Mouse (Mus musculus): Measurements from ENCODE around the gene Tma7. TPM values are rescaled to one million over a fixed set of nuclear protein-coding genes. Genes with fewer than 3 reads are reported as not detected.

Gene Tma7
- polyA plus RNA-seq, 1 experiment = 687 TPM

GRCm38 (mm10) chr9:109051651-109052489, 30.5 kb downstream of the Tma7 start:
- peaks cover 85% of the 10 kb centered on the region for H3K4me1 ChIP-seq
- peaks cover 63% of the 10 kb centered on the region for H3K36me3 ChIP-seq (replicated peaks; ENCODE audit: low read length)
- peak overlapping the region; percentile 47 for H3K4me3 ChIP-seq (replicated peaks)
- no peaks in the 10 kb centered on the region for H3K9me3 ChIP-seq
- H3K27me3 ChIP-seq (replicated peaks) = no peaks in the 10 kb centered on the region
- TF ChIP-seq GATA1 (IDR thresholded peaks at IDR 0.05; ENCODE audit: borderline replicate concordance, low read length) = no peak
- no peak for TF ChIP-seq FLI1 (IDR thresholded peaks at IDR 0.05; ENCODE audit: low read length)

GRCm38 (mm10) chr9:109051011-109051501, 31.3 kb downstream of the Tma7 start:
- H3K4me3 ChIP-seq (replicated peaks) = peak overlapping the region; percentile 70

GRCm38 (mm10) chr9:109050674-109050997, 31.8 kb downstream of the Tma7 start:
- Histone ChIP-seq H3K36me3 (replicated peaks; ENCODE audit: low read length) (peaks cover 54% of the 10 kb centered on the region), H3K4me3 (replicated peaks) (no peak overlapping the region), H3K27me3 (replicated peaks) (no peaks in the 10 kb centered on the region), H3K9me3 (no peaks in the 10 kb centered on the region), H3K4me1 (peaks cover 78% of the 10 kb centered on the region)
- TF ChIP-seq FLI1 (IDR thresholded peaks at IDR 0.05; ENCODE audit: low read length) = no peak

More at GRCm38 (mm10) chr9:109051011-109051501, 31.3 kb downstream of the Tma7 start:
- H3K36me3 ChIP-seq (replicated peaks; ENCODE audit: low read length) = peaks cover 58% of the 10 kb centered on the region
- H3K27me3 ChIP-seq (replicated peaks) = no peaks in the 10 kb centered on the region
- no peak for TF ChIP-seq FLI1 (IDR thresholded peaks at IDR 0.05; ENCODE audit: low read length)
- no peak for TF ChIP-seq GATA1 (IDR thresholded peaks at IDR 0.05; ENCODE audit: borderline replicate concordance, low read length)
- no peaks in the 10 kb centered on the region for H3K9me3 ChIP-seq
- peaks cover 82% of the 10 kb centered on the region for H3K4me1 ChIP-seq

GRCm38 (mm10) chr9:109049996-109050673, 32.3 kb downstream of the Tma7 start:
- peak overlapping the region; percentile 87 for H3K4me3 ChIP-seq (replicated peaks)
- peaks cover 73% of the 10 kb centered on the region for H3K4me1 ChIP-seq
- no peak for TF ChIP-seq GATA1 (IDR thresholded peaks at IDR 0.05; ENCODE audit: borderline replicate concordance, low read length)
- no peak for TF ChIP-seq FLI1 (IDR thresholded peaks at IDR 0.05; ENCODE audit: low read length)

GRCm38 (mm10) chr9:109049316-109049715, 33.1 kb downstream of the Tma7 start:
- Histone ChIP-seq H3K9me3 (no peaks in the 10 kb centered on the region), H3K4me1 (peaks cover 65% of the 10 kb centered on the region), H3K36me3 (replicated peaks; ENCODE audit: low read length) (peaks cover 52% of the 10 kb centered on the region), H3K4me3 (replicated peaks) (peak overlapping the region; percentile 87), H3K27me3 (replicated peaks) (no peaks in the 10 kb centered on the region)
- TF ChIP-seq GATA1 (IDR thresholded peaks at IDR 0.05; ENCODE audit: borderline replicate concordance, low read length) (no peak), FLI1 (IDR thresholded peaks at IDR 0.05; ENCODE audit: low read length) (no peak)

More at GRCm38 (mm10) chr9:109049996-109050673, 32.3 kb downstream of the Tma7 start:
- Histone ChIP-seq H3K36me3 (replicated peaks; ENCODE audit: low read length) (peaks cover 50% of the 10 kb centered on the region), H3K27me3 (replicated peaks) (no peaks in the 10 kb centered on the region), H3K9me3 (no peaks in the 10 kb centered on the region)

- H3K27me3 ChIP-seq (replicated peaks) = no peaks in the 10 kb centered on the region
- H3K4me1 ChIP-seq = peaks cover 38% of the 10 kb centered on the region
- H3K4me3 ChIP-seq (replicated peaks) = no peak overlapping the region
Observed at GRCm38 (mm10) chr9:109046306-109046705, 36.1 kb downstream of the Tma7 start.

GRCm38 (mm10) chr9:109041351-109041750, 41.0 kb downstream of the Tma7 start:
- peaks cover 42% of the 10 kb centered on the region for H3K4me1 ChIP-seq
- TF ChIP-seq GATA1 (IDR thresholded peaks at IDR 0.05; ENCODE audit: borderline replicate concordance, low read length) = no peak
- no peaks in the 10 kb centered on the region for H3K9me3 ChIP-seq
- H3K36me3 ChIP-seq (replicated peaks; ENCODE audit: low read length) = peaks cover 17% of the 10 kb centered on the region
- H3K4me3 ChIP-seq (replicated peaks) = peak overlapping the region; percentile 47
- H3K27me3 ChIP-seq (replicated peaks) = peaks cover 3% of the 10 kb centered on the region

More at GRCm38 (mm10) chr9:109046306-109046705, 36.1 kb downstream of the Tma7 start:
- no peaks in the 10 kb centered on the region for H3K9me3 ChIP-seq
- H3K36me3 ChIP-seq (replicated peaks; ENCODE audit: low read length) = peaks cover 38% of the 10 kb centered on the region
- TF ChIP-seq GATA1 (IDR thresholded peaks at IDR 0.05; ENCODE audit: borderline replicate concordance, low read length) (no peak), FLI1 (IDR thresholded peaks at IDR 0.05; ENCODE audit: low read length) (no peak)

GRCm38 (mm10) chr9:109040906-109041305, 41.5 kb downstream of the Tma7 start:
- Histone ChIP-seq H3K36me3 (replicated peaks; ENCODE audit: low read length) (peaks cover 16% of the 10 kb centered on the region), H3K4me3 (replicated peaks) (peak overlapping the region; percentile 69), H3K9me3 (no peaks in the 10 kb centered on the region), H3K4me1 (peaks cover 40% of the 10 kb centered on the region), H3K27me3 (replicated peaks) (peaks cover 3% of the 10 kb centered on the region)
- TF ChIP-seq GATA1 (IDR thresholded peaks at IDR 0.05; ENCODE audit: borderline replicate concordance, low read length) (no peak), FLI1 (IDR thresholded peaks at IDR 0.05; ENCODE audit: low read length) (no peak)

- peaks cover 40% of the 10 kb centered on the region for H3K4me1 ChIP-seq
- H3K4me3 ChIP-seq (replicated peaks) = peak overlapping the region; percentile 97
- H3K27me3 ChIP-seq (replicated peaks) = peaks cover 3% of the 10 kb centered on the region
- TF ChIP-seq GATA1 (IDR thresholded peaks at IDR 0.05; ENCODE audit: borderline replicate concordance, low read length) (no peak), FLI1 (IDR thresholded peaks at IDR 0.05; ENCODE audit: low read length) (no peak)
- H3K36me3 ChIP-seq (replicated peaks; ENCODE audit: low read length) = peaks cover 16% of the 10 kb centered on the region
- no peaks in the 10 kb centered on the region for H3K9me3 ChIP-seq
Observed at GRCm38 (mm10) chr9:109040216-109040615, 42.2 kb downstream of the Tma7 start.

GRCm38 (mm10) chr9:109039681-109040080, 42.7 kb downstream of the Tma7 start:
- no peak for TF ChIP-seq GATA1 (IDR thresholded peaks at IDR 0.05; ENCODE audit: borderline replicate concordance, low read length)
- no peak for TF ChIP-seq FLI1 (IDR thresholded peaks at IDR 0.05; ENCODE audit: low read length)
- Histone ChIP-seq H3K4me1 (peaks cover 40% of the 10 kb centered on the region), H3K4me3 (replicated peaks) (peak overlapping the region; percentile 97), H3K27me3 (replicated peaks) (peaks cover 3% of the 10 kb centered on the region), H3K36me3 (replicated peaks; ENCODE audit: low read length) (peaks cover 16% of the 10 kb centered on the region), H3K9me3 (no peaks in the 10 kb centered on the region)
